Mouse (Mus musculus): ENCODE measurements around the gene Gm10644.

The Gm10644 gene

GRCm38 (mm10) chr8:83934222-83934621 lies 20.8 kb downstream of the Gm10644 start:
- DNase-seq: no peak

DNA sequence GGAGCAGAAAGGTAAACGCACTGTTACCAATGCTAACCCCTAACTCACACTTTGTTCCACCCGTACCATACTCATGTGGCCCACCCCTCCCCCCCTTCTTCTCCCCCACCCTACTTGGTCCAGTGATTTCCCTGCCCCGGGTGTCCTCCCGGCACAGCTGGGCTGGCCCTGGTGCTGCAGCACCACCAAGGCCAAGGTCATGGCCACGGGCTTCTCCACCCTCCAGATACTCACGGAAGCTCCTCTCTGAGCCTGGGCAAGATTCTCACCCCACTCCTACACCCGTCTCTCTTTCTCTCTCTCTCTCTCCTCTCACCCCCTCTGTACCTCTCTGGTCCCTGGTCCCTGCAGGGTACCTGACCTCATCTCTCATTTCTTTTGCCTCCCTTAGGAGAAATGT lies 28.7 kb downstream of the Gm10644 start:
- no peak for DNase-seq

DNA sequence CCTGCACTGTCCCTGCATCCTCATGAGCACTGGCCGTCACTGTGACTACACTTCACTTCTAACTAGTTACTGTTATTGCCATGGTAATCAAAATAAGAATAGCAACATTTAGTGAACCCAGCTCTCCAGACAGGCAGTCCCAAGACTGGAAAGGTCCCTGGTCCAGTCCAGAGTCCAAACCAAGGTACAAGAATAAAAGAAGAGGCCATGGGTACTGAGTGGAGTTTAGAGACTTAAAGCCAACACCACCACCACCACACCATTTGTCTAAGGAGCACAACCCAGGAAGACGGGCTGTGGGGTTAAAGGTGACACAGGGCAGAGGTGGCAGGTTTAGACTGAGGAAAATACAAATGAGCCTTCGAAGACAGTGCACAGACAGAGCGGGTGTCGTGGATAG lies 30.4 kb downstream of the Gm10644 start:
- no peak for DNase-seq

- no peak for DNase-seq
These were observed 32.3 kb downstream of the Gm10644 start for GRCm38 (mm10) chr8:83922727-83923126.

DNA sequence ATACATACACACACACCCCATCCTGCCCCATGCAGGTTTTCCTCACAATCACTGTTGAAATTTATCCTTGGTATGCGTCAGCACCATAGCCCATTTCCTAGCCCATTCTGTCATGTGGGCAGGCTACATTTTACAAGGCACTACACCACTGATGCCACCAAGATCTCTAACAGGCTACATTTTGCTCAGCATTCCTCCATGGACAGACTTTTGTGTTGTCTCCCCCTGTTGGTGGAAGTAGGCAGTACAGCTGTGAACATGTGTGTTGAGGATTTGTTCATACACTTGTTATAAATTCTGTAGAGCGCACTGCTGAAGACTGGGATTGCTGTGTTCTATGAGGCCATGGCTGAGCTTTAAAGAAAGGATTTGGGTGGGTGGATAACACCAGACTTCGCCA lies 33.4 kb downstream of the Gm10644 start:
- peak; percentile 82 for DNase-seq

GRCm38 (mm10) chr8:83917566-83917965 lies 37.4 kb downstream of the Gm10644 start:
- DNase-seq: no peak

- peak; percentile 34 for DNase-seq
These were observed 39.0 kb downstream of the Gm10644 start for GRCm38 (mm10) chr8:83916015-83916414.

- no peak for DNase-seq
These were observed 40.1 kb downstream of the Gm10644 start for GRCm38 (mm10) chr8:83914860-83915259.

DNA sequence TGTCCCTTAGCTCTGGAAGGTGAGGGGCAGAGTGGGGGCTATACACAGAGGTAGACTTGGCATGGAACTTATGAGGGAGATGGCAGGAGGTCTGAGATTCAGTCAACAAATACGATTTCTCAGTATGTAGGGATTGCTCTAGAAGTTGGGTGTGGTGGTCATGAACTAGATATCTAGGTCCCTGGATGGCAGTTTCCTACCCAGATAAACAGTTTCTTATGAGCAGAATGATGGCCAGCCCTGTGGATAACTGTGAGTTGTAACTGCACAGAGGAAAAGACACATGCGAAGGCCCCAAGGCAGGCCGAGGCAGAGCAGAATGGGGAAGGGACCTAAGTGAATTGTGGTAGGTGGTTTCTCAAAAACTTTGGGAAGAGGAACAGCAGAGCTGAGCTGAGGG lies 40.8 kb downstream of the Gm10644 start:
- no peak for DNase-seq

DNA sequence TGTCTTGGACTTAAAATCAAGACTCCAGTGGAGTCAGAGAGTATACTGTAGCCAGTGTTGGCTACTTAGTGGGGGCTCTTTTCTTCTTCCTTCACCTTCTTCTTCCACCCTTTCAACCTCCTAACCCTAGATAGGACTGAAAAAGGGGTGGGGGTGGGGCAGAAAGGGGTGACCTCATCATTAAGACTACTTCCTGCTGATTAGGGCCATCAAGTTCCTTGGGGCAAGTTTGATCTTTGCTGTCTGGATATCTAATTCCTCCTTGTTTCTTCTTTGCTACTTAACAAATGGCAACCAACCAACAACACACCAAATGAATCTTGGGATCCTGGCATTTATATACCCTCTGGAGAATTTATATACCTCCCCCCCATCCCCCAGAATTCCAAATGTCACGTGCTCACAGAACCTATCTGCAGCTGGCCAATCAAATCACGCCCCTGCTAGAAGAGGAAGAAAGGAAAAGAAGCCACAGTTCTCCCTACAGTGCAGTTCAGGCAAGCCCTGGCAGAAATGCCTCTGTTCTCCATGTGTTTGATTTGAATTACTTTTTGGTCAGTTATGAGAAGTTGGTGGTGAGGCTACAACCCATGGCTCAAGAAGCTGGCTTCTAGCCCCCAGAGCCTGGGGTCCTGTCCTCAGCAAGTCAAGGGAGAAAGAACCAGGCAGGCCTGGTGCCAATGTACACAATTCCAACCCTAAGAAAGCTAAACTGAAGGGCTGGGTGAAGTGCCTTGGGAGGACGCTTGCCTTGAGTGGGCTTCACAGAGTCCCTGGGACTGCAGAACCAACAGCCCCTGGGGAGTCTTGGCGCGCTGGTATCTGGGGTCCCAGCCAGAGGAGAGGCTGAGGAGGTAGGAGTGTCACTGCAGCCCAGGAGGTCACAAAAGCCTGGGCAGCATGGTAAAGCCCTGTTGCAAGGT lies 42.9 kb downstream of the Gm10644 start:
- DNase-seq: no peak

GRCm38 (mm10) chr8:83909311-83909710 lies 45.7 kb downstream of the Gm10644 start:
- no peak for DNase-seq

DNA sequence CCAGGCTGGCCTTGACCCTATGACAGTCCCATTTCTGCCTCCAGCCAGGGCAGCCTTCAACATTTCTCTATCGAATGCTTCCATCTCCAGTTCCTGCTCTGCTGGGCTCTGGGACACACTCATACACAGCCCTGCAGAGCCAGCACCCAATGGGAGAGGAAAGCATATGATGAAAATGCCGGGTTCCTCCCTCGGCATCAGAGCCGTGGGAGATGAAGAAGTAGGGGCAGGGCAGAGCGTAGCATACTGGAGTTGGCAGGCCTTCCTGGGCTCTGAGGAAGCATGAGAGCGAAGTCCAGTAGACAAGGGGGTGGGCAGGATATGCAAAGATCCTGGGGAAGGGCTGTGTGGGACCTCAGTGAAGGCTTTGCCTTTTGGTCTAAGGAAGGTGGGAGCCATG lies 46.4 kb downstream of the Gm10644 start:
- DNase-seq: no peak

DNA sequence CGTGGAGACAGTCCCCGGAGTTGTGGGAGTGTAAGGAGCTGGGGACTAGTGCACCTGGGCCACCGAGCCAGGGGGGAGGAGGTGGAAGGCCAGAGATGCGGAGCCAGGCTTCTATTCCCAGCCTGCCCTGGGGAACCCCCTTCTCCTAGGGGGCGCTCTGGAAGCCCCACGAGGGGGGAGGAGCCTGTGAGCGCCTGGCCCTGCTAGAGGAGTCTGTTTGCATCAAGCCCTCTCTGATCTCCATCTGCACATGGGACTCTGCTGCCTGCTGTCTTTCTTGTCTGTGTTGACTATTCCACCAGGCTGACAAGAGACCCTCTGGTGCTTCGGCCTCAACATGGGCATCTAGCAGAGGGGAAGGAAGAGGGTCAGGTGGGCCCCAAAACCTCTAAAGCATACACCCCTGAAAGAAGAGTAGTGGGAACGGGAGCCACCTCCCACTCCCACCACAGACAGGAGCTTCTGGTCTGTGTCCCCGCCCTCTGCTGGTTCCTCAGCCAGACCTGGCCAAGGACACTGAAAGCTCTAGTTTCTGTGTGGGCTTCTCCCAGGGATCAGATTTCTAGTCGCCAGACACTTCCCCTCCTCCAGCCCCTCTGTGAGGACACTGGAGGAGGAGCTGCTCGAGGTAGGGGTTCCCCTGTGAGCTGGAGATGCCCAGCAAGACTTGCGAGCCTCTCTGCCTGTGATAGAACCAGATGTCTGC lies 51.9 kb downstream of the Gm10644 start:
- peak; percentile 52 for DNase-seq

GRCm38 (mm10) chr8:83901566-83902485 lies 53.2 kb downstream of the Gm10644 start:
- DNase-seq: no peak

GRCm38 (mm10) chr8:83900957-83901270 lies 54.1 kb downstream of the Gm10644 start:
- DNase-seq: peak; percentile 64

- no peak for DNase-seq
These were observed 54.6 kb downstream of the Gm10644 start for GRCm38 (mm10) chr8:83900266-83900956.

DNA sequence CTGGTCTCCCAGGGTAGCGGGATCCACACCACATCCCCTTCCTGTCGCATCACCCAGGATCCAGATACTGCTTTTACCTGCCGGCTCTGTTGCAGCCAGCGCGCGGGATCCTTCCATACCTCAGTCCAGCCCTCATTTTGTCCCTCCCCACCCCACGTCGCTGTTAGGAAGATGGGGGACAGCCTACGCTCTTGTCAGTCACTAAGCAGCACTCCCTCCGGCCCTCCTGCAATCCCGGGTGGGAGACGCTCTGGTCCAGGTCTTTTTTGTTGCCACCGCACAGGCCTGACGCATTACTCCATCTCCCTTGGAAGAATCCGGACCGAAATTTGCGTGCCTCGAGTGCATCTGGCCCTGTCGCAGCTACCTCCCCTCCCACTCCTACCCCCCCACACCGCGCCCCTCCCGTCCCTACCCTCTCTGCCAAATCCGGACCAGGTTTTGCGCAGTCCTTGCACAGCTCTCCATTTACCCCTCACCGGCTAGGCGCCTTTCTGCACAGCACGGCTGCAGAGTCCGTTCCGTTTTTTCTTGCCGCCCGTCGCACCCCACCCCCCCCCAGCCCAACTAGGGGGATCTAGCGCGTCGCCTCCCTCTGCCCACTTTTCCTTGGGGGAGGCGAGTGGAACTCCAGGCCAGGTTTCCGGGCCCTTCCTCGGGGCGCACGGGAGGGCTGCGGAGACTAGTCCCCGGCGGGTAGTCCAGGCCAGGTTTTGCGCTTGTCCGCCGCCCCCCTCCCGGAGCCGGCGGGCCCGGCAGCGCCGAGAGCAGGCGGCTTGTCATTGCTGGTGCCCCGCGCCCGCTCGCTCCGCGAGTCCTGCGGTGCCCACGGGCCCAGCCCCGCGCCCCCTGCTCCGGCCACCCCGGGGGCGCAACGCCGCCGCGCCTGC lies 55.4 kb downstream of the Gm10644 start, which contains the start of gene Adgrl1:
Gene Adgrl1 (plus strand): TSS at position 743 of the 890 bp plus-strand sequence.
- DNase-seq: peak; percentile 94

GRCm38 (mm10) chr8:83898985-83899362 lies 56.0 kb downstream of the Gm10644 start:
- no peak for DNase-seq

DNA sequence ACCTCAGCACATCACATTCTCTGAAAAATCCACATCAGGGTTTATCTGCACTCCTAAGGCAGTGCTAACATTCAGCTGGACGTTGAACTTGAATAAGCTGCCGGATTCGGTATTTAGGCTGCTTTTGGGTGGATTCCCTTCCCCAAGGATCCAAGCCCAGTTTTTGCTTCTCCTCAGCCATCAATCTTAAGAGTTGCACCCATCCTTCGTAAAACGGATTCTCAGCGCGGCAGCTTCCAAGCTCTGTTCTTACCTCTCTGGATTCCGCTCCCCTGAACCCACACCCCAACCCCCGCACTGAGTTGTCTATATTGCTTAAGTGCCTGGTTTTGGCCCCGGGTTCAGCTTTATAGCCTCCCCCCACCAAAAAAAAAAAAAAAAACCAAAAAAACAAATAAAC lies 56.5 kb downstream of the Gm10644 start:
- peak; percentile 49 for DNase-seq

DNA sequence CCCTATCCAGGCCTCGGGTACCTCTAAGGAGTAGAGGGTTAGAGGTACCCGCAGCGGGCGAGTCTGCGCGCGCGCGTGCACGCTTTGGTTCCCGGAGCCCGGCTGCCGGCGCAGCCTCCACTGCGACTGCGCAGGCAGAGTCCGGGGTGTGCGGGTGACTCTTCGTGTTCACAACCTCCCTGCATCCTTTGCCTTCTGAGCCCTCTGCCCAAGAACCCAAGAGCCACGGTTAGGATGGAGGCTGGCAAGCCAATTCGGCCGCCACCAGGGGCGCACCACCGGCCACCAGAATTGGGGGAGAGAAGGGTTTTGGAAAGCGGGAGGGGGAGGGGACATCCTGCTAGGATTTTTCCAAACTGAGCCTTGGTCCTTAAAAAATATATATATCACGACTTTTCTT lies 57.8 kb downstream of the Gm10644 start:
- peak; percentile 77 for DNase-seq

DNA sequence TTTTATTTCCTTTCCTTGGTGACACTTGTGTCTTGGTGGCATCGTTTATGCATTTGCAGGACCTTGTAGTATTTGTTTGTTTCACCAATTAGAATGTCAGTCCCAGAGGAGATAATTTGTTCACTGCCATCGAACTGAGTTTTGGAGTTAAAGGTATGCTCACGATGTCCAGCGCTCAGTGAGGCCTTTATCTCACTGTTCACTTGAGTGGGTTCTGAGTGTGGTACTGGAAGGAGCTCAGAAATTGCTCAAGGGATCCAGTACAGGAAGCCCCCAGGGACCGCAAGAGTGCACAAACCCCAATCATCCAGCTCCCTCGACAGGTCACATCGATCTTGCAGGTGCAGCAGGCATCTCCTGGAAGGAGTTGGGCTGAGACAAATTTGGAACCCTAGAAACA lies 58.5 kb downstream of the Gm10644 start:
- DNase-seq: no peak

Measured in cerebellum, adult 8-10 months (tissue).